Mouse (Mus musculus): ENCODE results near the gene Dhh. TPM values are rescaled to one million over a fixed set of nuclear protein-coding genes. Genes with fewer than 3 reads are reported as not detected.

The Dhh gene
- total and polyA plus RNA-seq, 3 experiments = not detected

DNA sequence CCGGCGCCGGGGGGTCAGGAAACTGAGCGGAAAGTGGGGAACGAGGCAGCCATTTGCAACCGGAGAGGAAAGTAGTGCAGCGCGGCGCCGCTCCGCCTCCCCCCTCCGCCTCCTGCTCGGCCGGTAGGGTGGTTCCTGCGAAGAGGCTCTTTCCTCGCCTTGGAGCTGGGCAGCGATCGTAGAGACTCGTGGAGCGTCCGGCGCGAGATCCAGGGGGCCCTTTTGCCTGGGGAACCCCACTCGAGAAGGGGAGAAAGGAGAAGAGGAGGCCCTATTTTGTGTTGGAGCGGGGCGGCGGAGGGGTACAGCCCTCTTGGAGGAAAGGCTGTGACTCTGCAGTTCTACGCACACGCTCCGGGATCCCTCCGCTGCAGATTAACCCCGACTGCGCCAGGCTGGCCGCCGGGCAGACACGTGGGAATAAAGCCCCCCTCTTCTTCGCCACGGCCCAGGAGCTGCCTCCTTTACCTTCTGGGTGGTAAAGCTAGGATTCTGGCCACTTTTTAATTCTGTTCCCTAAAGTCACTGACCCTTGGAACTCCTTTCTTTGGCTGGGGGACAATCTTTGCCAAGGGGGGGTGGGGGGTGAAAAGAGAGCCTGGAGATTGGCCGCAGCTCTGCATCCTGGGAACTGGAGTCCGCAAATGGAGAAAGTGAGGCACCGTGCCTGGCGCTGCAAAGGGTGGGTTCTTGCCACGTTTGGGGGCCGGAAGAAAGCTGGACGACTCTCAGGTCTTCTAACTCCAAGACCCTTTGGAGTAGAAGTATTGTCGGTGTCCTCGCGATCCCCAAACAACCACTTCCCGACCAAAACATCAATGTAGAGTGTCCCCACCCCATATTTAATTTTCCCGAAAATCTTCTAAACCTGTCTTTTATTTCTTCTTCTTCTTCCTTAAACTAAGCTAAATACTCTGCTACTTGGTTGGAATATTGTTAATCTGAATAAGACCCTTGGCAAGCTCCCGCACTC is 26.1 kb downstream of the Dhh start (continued):
- TF ChIP-seq CHD1 (IDR thresholded peaks at IDR 0.05; ENCODE audit: low read depth, low read length) = no peak

DNA sequence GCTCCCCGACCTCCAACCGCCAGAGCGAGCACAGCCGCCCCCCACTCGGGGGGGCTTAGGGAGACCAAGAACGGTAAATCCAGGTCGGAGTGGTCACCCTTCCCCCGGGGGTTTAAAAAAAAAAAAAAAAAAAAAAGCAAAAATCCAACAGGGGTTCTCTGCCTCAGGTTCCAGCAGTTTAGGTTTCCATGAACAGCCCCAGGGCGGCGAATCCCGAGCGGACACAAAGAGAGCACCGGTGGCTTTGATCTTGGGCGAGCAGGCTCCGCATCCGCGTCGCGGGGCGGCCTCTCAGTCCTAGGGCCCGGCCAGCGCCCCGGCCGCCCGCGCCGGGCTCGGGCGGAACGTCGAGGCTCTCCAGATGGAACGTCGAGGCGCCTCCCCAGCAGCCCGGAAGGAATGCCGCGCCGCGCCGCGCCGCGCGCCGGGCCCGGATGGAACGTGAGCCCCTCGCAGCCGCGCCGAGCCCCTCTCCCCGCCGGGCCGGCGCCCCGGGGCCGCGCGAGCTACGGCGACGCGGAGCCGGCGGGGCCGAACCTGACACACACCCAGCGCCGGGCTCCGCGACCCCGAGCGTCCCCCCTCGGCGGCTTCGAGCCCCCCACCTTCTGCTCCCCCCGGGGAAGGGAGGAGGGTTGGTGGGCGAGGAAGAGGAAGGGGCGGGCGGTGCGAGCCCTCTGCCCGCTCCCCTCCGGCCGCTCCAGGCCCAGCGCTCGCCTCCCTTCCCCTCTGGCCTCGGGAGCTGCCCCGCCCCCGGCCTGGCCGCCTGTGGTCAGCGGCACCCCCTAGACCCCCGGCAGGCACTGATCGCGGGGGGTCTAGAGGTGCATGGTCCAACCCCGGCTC is 27.0 kb downstream of the Dhh start, which contains the start of gene Kmt2d:
Gene Kmt2d (minus strand): TSS at position 135 of the 846 bp plus-strand sequence.
- in situ Hi-C loops (cut with MboI; ENCODE audit: low pct_ligation_motif_present, low pct_unique_long_range_greater_than_20kb, low sequenced_read_pairs) (no loop called here), dilution Hi-C loops (cut with MboI; ENCODE audit: extremely low pct_ligation_motif_present, extremely low pct_unique_long_range_greater_than_20kb, low sequenced_read_pairs) (no loop called here)
- Histone ChIP-seq H3K4me1 (ENCODE audit: control insufficient read depth in 1 of 2, insufficient read depth in 2 of 2) (peaks cover 6 to 36% of the 10 kb centered on the region in 2 experiments; a peak in 2 of 4 replicates), H3K4me2 (ENCODE audit: insufficient read depth, low read depth, poor library complexity, severe bottlenecking) (peak within 1 kb of the TSS; percentile 97), H3K27me3 (replicated peaks) (no peaks in the 10 kb centered on the region), H3K9me3 (replicated peaks; ENCODE audit: low read length) (no peaks in the 10 kb centered on the region), H3K9ac (ENCODE audit: insufficient read depth, low read depth) (peak within 1 kb of the TSS; percentile 82), H3K27ac (ENCODE audit: insufficient read depth, low read depth) (peak within 1 kb of the TSS; percentile 61), H3K36me3 (replicated peaks in 1 of 2; ENCODE audit: control insufficient read depth in 1 of 2, insufficient read depth in 1 of 2, low read length in 1 of 2) (peaks cover 4 to 14% of the 10 kb centered on the region in 2 experiments), H3K79me2 (replicated peaks; ENCODE audit: control insufficient read depth, extremely low read depth, insufficient read depth, poor library complexity, severe bottlenecking) (peaks cover 55% of the 10 kb centered on the region), H3K4me3 (replicated peaks in 1 of 3; ENCODE audit: low read depth in 2 of 3, low read length in 2 of 3, poor library complexity in 1 of 3) (peak within 1 kb of the TSS; percentile 71 to 94 (median 86))
- DNase-seq (ENCODE audit: extremely low read depth) = no peak
- TF ChIP-seq ZNF384 (IDR thresholded peaks at IDR 0.05; ENCODE audit: low read depth, low read length) (peak; percentile 54), UBTF (IDR thresholded peaks at IDR 0.05; ENCODE audit: low read depth, low read length) (peak; percentile 84; the same call in 1 of the 2 replicates), HCFC1 (IDR thresholded peaks at IDR 0.05; ENCODE audit: low read depth, low read length) (no peak), MXI1 (IDR thresholded peaks at IDR 0.05; ENCODE audit: low read depth, low read length) (no peak; the same call in 1 of the 2 replicates)

DNA sequence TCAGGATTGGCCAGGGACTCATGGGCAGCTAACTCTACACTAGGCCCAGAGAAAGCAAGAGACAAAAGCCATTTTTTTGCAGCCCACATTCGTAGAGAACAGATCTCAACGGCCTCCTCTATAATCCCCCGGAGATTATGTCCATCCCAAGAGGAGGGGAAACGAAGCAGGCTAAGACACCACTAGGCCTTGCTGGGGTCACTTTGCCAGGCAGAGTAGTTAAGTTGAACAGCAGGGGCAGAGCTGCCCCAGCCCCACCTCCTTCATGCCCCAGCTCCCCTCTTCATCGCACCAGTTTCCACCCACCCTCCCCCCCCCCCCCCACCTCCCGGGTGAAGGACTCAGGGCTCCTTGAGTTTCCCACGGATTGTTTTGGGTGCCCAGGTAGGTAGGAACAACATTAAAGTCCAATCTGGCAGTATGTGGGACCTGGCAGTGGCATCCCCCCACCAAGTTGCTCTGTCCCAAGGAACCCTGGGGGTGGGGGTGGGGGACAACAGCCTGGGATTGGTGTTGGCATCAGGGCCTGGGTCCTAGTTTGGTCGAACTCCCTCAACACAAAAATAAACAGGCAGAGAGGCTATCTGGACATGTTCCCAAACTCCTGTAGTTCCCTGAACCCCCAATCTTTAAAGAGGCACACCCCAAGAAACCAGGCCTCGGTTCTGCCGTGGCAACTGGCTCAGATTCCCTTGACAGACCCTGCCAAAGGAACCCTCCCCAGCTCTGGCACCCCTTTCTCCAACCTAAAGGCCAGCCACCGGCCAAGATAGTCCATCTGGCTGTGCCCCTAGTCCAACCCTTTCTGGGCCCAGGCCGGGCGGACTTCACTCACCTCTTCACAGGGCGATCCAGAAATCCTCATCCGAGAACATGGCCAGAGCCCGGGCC is 27.9 kb downstream of the Dhh start:
- Histone ChIP-seq H3K4me1 (ENCODE audit: control insufficient read depth in 1 of 2, insufficient read depth in 2 of 2) (peaks cover 6 to 36% of the 10 kb centered on the region in 2 experiments; a peak in 2 of 4 replicates), H3K79me2 (replicated peaks; ENCODE audit: control insufficient read depth, extremely low read depth, insufficient read depth, poor library complexity, severe bottlenecking) (peaks cover 64% of the 10 kb centered on the region), H3K9me3 (replicated peaks; ENCODE audit: low read length) (no peaks in the 10 kb centered on the region), H3K27ac (ENCODE audit: insufficient read depth, low read depth) (no peak overlapping the region; the same call in 1 of the 2 replicates), H3K36me3 (replicated peaks in 1 of 2; ENCODE audit: control insufficient read depth in 1 of 2, insufficient read depth in 1 of 2, low read length in 1 of 2) (peaks cover 13 to 21% of the 10 kb centered on the region in 2 experiments), H3K4me3 (replicated peaks in 1 of 3; ENCODE audit: low read depth in 2 of 3, low read length in 2 of 3, poor library complexity in 1 of 3) (peak overlapping the region; percentile 71 to 94 (median 86)), H3K9ac (ENCODE audit: insufficient read depth, low read depth) (peak overlapping the region; percentile 82), H3K27me3 (replicated peaks) (no peaks in the 10 kb centered on the region), H3K4me2 (ENCODE audit: insufficient read depth, low read depth, poor library complexity, severe bottlenecking) (peak overlapping the region; percentile 97)
- DNase-seq (ENCODE audit: extremely low read depth) = no peak
- no peak for TF ChIP-seq ZC3H11A (IDR thresholded peaks at IDR 0.05; ENCODE audit: low read depth, low read length)
- TF ChIP-seq SIN3A (IDR thresholded peaks at IDR 0.05; ENCODE audit: low read length) = peak; percentile 41
- TF ChIP-seq CTCF (conservative IDR thresholded peaks at IDR 0.05 in 1 of 2, IDR thresholded peaks at IDR 0.05 in 1 of 2; ENCODE audit: low read depth in 2 of 2, low read length in 2 of 2) = no peak
- TF ChIP-seq RCOR1 (conservative IDR thresholded peaks at IDR 0.05; ENCODE audit: low read depth, low read length) = no peak
- no peak for TF ChIP-seq ELF1 (IDR thresholded peaks at IDR 0.05; ENCODE audit: low read depth, low read length)
- TF ChIP-seq CHD1 (IDR thresholded peaks at IDR 0.05; ENCODE audit: low read depth, low read length) = no peak
- no peak for TF ChIP-seq HCFC1 (IDR thresholded peaks at IDR 0.05; ENCODE audit: low read depth, low read length)
- 0 out of 2 replicates have a peak, but pooled peaks have one; percentile 14 for TF ChIP-seq POLR2A (IDR thresholded peaks at IDR 0.05; ENCODE audit: low read depth, low read length)
- TF ChIP-seq UBTF (IDR thresholded peaks at IDR 0.05; ENCODE audit: low read depth, low read length) = 0 out of 2 replicates have a peak, but pooled peaks have one; percentile 23
- TF ChIP-seq NRF1 (IDR thresholded peaks at IDR 0.05; ENCODE audit: low read depth, low read length) = no peak
- TF ChIP-seq ZMIZ1 (IDR thresholded peaks at IDR 0.05; ENCODE audit: low read depth, low read length) = no peak
- no peak for TF ChIP-seq TBP (conservative IDR thresholded peaks at IDR 0.05; ENCODE audit: low read depth, low read length)
- TF ChIP-seq MAZ (IDR thresholded peaks at IDR 0.05; ENCODE audit: low read depth, low read length) = no peak
- TF ChIP-seq MEF2A (IDR thresholded peaks at IDR 0.05; ENCODE audit: borderline replicate concordance, low read depth, low read length) = no peak
- TF ChIP-seq GABPA (IDR thresholded peaks at IDR 0.05; ENCODE audit: insufficient replicate concordance, low read depth, low read length) = no peak
- no peak for TF ChIP-seq CHD2 (IDR thresholded peaks at IDR 0.05; ENCODE audit: low read length)
- dilution Hi-C loops (cut with MboI; ENCODE audit: extremely low pct_ligation_motif_present, extremely low pct_unique_long_range_greater_than_20kb, low sequenced_read_pairs) (no loop called here), in situ Hi-C loops (cut with MboI; ENCODE audit: low pct_ligation_motif_present, low pct_unique_long_range_greater_than_20kb, low sequenced_read_pairs) (no loop called here)

All from CH12.LX (cell line).